Mouse (Mus musculus): ENCODE data around the gene Tagap.

DNA sequence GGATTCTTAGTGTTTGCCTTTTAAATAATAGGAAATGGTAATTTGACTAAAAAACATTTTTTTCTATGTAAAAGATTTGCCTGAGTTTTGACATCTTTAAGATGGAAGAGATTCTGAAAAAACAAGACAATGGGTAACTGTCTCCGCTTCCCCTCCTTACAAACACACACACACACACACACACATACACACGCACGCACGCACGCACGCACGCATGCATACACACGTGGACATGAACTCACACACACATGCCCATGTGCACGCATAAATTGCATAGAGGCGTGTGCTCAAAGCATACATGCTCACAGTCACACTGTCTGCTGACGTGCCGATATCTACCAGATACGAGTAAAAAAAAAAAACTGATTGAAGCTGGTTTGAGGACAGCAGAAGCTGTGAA is 49.3 kb upstream of the Tagap start:
- no peak for TF ChIP-seq POLR2A (IDR thresholded peaks at IDR 0.05; ENCODE audit: low read depth, low read length)
- TF ChIP-seq CTCF (IDR thresholded peaks at IDR 0.05; ENCODE audit: extremely low read depth, insufficient read depth, insufficient read length, insufficient replicate concordance) = no peak
